13 mouse cellular contexts compared by ENCODE assay signal in genomic region chr5:112744571-112744970, GRCm38 (mm10).
"Had no signal": no experiment of that assay in that cellular context is flagged by ENCODE, and none has a peak within 500 bp of the region (broad histone marks: within the 10 kb centered on the region; RNA-seq: fewer than 3 reads in every experiment).

No protein-coding gene starts in this region.

- H3K9me3 ChIP-seq: lung, embryonic 15.5 days; midbrain, embryonic 12.5 days; neural tube, embryonic 15.5 days had no signal

- H3K27me3 ChIP-seq: midbrain, embryonic 12.5 days; neural tube, embryonic 15.5 days had no signal

- H3K4me3 ChIP-seq: limb, embryonic 12.5 days; liver, embryonic 13.5 days; lung, embryonic 15.5 days; midbrain, embryonic 12.5 days; myocyte; neural tube, embryonic 15.5 days had no signal

- H3K9ac ChIP-seq: limb, embryonic 12.5 days; liver, embryonic 13.5 days; liver, postnatal 0 days; lung, embryonic 15.5 days; midbrain, embryonic 12.5 days; neural tube, embryonic 15.5 days had no signal

- H3K4me2 ChIP-seq: limb, embryonic 12.5 days; liver, embryonic 13.5 days; lung, embryonic 15.5 days; midbrain, embryonic 12.5 days; neural tube, embryonic 15.5 days had no signal

- ATAC-seq: liver, postnatal 0 days had no signal

- H3K27ac ChIP-seq: limb, embryonic 12.5 days; liver, embryonic 13.5 days; lung, embryonic 15.5 days; midbrain, embryonic 12.5 days; neural tube, embryonic 15.5 days had no signal

- DNase-seq: kidney, postnatal 14 days; liver; liver, embryonic 13.5 days; liver, postnatal 0 days; lung, postnatal 14 days; right cerebral cortex, adult 18-20 months; right cerebral cortex, postnatal 25 days; thymus, postnatal 14 days had no signal

- H3K36me3 ChIP-seq: limb, embryonic 12.5 days; liver, embryonic 13.5 days; lung, embryonic 15.5 days; midbrain, embryonic 12.5 days; neural tube, embryonic 15.5 days had no signal

- H3K4me1 ChIP-seq: liver, embryonic 13.5 days; lung, embryonic 15.5 days had no signal
